Mouse (Mus musculus): ENCODE results near the gene Hist1h2bf. TPM values are rescaled to one million over a fixed set of nuclear protein-coding genes. Genes with fewer than 3 reads are reported as not detected.
"Not testable (repeated sequence)": the region's sequence is repeated elsewhere in the genome, so short reads cannot be mapped to it uniquely, and the experiment has no call there.

The Hist1h2bf gene
- 5.7 and 6.4 TPM in 2 replicates for polyA plus RNA-seq (2011; ENCODE audit: insufficient read length, low read depth, missing spikeins)

GRCm38 (mm10) chr13:23573898-23574524, at the start of gene Hist1h2bf, which contains the start of gene Hist1h2ad:
TSS of gene Hist1h2bf (minus strand) at chr13:23574196.
TSS of gene Hist1h2ad (plus strand) at chr13:23574381.
- peak; percentile 69; the same call in 1 of the 2 replicates for TF ChIP-seq POLR2A (IDR thresholded peaks at IDR 0.05; ENCODE audit: low read depth, low read length)
- H3K27ac ChIP-seq (ENCODE audit: insufficient read depth, low read length): peak within 1 kb of the TSS; percentile 92
- H3K4me3 ChIP-seq (ENCODE audit: insufficient read depth, low read length): peak within 1 kb of the TSS; percentile 49
- not testable (repeated sequence) for H3K4me1 ChIP-seq (ENCODE audit: control insufficient read depth, insufficient read depth, low read length)

DNA sequence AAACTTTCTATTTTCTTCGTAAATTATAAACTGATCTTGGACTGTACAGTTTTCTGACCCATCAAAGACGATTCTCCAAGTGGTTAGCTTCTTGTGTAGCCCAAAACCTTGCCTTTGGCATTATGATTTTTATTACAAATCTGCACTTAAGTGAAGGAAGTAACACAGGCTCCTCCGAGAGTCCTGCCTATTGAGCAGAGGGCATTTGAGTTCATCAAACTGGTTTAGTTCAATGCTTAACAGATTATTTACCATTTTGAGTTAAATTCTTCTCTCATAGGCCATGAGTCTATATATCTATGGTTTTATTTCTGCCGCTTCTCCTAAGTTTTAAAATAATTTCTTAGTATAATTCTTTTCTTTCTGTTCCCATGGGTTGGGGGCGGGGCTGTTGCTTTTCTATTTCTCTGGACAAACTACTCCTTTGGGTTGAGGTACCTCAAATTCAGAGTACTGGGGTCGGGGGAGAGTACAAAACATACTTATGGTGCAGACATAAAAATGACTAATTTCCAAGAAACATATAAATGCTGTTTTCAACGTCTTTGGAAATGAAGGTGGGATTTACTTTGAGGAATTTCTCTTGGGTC, 49.0 kb upstream of the Hist1h2bf start:
- Histone ChIP-seq H3K4me1 (ENCODE audit: control insufficient read depth, insufficient read depth, low read length) (peaks cover 3% of the 10 kb centered on the region; the same call in 1 of the 2 replicates), H3K4me3 (ENCODE audit: insufficient read depth, low read length) (peak overlapping the region; percentile 37), H3K27ac (ENCODE audit: insufficient read depth, low read length) (peak overlapping the region; percentile 53; the same call in 1 of the 2 replicates)
- no peak for TF ChIP-seq POLR2A (IDR thresholded peaks at IDR 0.05; ENCODE audit: low read depth, low read length)
- no peak for TF ChIP-seq CTCF (IDR thresholded peaks at IDR 0.05; ENCODE audit: borderline replicate concordance, insufficient read depth, low read length)

DNA sequence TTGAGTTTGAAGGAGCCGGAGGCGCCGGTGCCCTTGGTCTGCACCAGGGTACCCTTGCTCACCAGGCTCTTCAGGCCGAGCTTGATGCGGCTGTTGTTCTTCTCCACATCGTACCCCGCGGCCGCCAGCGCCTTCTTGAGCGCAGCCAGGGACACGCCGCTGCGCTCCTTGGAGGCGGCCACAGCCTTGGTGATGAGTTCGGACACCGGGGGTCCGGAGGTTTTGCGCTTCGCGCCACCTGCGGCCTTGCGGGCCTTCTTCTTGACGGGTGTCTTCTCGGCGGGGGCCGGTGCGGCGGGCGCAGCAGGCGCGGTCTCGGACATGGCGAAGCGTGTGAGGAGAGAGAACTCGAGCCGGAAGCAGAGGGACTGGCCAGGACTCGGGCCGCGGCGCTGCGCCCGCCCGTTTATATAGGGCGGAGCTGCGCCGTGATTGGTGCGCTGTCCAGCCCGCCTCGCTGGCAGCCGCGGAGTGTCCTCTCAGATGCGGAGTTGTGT, 48.2 kb upstream of the Hist1h2bf start, which contains the start of gene Hist1h1e:
Gene Hist1h1e (minus strand): TSS at position 384 of the 497 bp plus-strand sequence.
- peak within 1 kb of the TSS; percentile 86 for H3K27ac ChIP-seq (ENCODE audit: insufficient read depth, low read length)
- peak; percentile 96 for TF ChIP-seq POLR2A (IDR thresholded peaks at IDR 0.05; ENCODE audit: low read depth, low read length)
- not testable (repeated sequence) for H3K4me1 ChIP-seq (ENCODE audit: control insufficient read depth, insufficient read depth, low read length)
- H3K4me3 ChIP-seq (ENCODE audit: insufficient read depth, low read length): peak within 1 kb of the TSS; percentile 75

DNA sequence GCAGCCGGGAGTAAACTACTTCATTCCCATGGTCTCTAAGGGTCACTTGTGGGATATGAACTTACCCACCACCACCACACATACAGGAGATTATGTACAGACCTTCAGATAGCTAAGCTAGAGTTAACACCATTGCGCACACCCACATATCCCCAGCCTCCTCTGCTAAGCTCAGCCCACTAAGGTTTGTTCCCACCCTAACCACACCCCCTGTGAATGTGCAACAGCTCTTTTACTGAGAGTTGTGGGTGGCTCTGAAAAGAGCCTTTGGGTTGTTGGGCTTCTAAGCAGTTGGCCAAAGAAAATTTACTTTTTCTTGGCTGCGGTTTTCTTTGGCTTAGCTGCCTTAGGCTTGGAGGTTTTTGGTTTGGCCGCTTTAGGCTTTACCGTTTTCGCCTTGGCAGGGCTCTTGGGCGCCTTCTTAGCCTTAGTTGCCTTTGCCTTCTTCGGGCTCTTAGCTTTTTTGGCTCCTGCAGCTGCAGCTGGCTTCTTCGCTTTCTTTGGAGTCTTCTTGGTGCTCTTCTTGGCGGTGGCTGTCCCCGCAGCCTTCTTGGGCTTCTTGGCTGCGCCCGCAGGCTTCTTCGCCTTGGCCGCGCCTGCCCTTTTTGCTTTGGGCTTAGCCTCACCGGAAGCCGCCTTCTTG, 47.7 kb upstream of the Hist1h2bf start:
- Histone ChIP-seq H3K4me1 (ENCODE audit: control insufficient read depth, insufficient read depth, low read length) (peaks cover 3% of the 10 kb centered on the region; the same call in 1 of the 2 replicates), H3K27ac (ENCODE audit: insufficient read depth, low read length) (peak overlapping the region; percentile 86), H3K4me3 (ENCODE audit: insufficient read depth, low read length) (peak overlapping the region; percentile 75)
- TF ChIP-seq CTCF (IDR thresholded peaks at IDR 0.05; ENCODE audit: borderline replicate concordance, insufficient read depth, low read length) (no peak), POLR2A (IDR thresholded peaks at IDR 0.05; ENCODE audit: low read depth, low read length) (peak; percentile 81)

- Histone ChIP-seq H3K4me3 (ENCODE audit: insufficient read depth, low read length) (peak within 1 kb of the TSS; percentile 75), H3K4me1 (ENCODE audit: control insufficient read depth, insufficient read depth, low read length) (peaks cover 3% of the 10 kb centered on the region; the same call in 1 of the 2 replicates), H3K27ac (ENCODE audit: insufficient read depth, low read length) (peak within 1 kb of the TSS; percentile 86)
- no peak for TF ChIP-seq CTCF (IDR thresholded peaks at IDR 0.05; ENCODE audit: borderline replicate concordance, insufficient read depth, low read length)
- peak; percentile 86; the same call in 1 of the 2 replicates for TF ChIP-seq POLR2A (IDR thresholded peaks at IDR 0.05; ENCODE audit: low read depth, low read length)
These were observed 46.9 kb upstream of the Hist1h2bf start, which contains the start of gene Hist1h2be for GRCm38 (mm10) chr13:23620733-23621531. TSS of gene Hist1h2be (minus strand) at chr13:23621124.

DNA sequence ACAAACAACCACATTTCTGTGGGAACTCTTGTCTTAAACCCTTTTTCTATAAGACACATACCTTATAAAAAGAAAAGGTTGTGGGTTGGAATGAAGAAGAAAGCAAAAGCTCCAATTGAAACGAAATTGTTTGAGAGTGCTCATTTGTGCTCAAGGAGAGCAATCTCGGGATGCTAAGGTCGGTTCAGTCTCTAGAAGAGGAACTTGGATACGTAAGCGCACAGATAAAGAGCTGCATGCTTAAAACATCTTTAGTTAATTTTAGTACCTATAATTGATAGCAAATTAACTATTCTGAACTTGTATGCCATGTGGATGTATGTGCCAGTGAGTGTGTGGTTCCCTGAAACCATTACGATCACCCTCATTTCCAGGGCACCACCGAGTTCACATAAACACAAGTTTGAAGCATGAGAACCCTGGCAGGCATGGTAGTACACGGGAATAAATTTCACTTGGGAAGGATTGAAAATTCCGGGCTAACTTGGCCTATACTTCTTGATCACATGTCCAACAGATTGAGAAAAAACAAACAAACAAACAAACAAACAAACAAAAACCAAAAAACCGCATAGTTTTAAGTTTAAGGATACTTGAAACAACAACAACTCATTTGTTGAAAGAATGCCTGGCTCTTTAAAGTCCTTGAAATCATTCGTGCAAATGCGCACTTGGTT, 46.2 kb upstream of the Hist1h2bf start:
- peak overlapping the region; percentile 49 for H3K4me3 ChIP-seq (ENCODE audit: insufficient read depth, low read length)
- H3K27ac ChIP-seq (ENCODE audit: insufficient read depth, low read length): peak overlapping the region; percentile 66
- TF ChIP-seq POLR2A (IDR thresholded peaks at IDR 0.05; ENCODE audit: low read depth, low read length) (no peak), CTCF (IDR thresholded peaks at IDR 0.05; ENCODE audit: borderline replicate concordance, insufficient read depth, low read length) (no peak)
- peaks cover 3% of the 10 kb centered on the region; the same call in 1 of the 2 replicates for H3K4me1 ChIP-seq (ENCODE audit: control insufficient read depth, insufficient read depth, low read length)

GRCm38 (mm10) chr13:23611638-23612037, 37.6 kb upstream of the Hist1h2bf start:
- H3K27ac ChIP-seq (ENCODE audit: insufficient read depth, low read length): no peak overlapping the region
- H3K4me3 ChIP-seq (ENCODE audit: insufficient read depth, low read length): no peak overlapping the region
- TF ChIP-seq CTCF (IDR thresholded peaks at IDR 0.05; ENCODE audit: borderline replicate concordance, insufficient read depth, low read length) (no peak), POLR2A (IDR thresholded peaks at IDR 0.05; ENCODE audit: low read depth, low read length) (no peak)
- no peaks in the 10 kb centered on the region for H3K4me1 ChIP-seq (ENCODE audit: control insufficient read depth, insufficient read depth, low read length)

DNA sequence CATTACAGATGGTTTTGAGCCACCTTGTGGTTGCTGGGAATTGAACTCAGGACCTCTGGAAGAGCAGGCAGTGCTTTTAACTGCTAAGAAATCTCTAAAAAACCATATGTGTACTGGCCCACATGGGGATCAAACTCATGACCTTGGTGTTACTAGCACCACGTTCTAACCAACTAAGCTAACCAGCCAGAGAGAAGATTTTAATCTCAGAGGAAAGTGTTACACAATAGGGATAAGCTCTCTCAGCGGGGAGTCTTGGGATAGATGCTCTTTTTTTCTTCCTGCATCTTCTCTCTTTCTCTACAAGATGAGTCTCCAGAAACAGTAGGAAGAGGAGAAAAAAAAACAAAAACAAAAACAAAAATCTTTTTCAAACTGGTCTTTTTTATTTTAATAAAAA, 36.4 kb upstream of the Hist1h2bf start:
- Histone ChIP-seq H3K4me1 (ENCODE audit: control insufficient read depth, insufficient read depth, low read length) (no peaks in the 10 kb centered on the region), H3K4me3 (ENCODE audit: insufficient read depth, low read length) (no peak overlapping the region), H3K27ac (ENCODE audit: insufficient read depth, low read length) (no peak overlapping the region)
- TF ChIP-seq POLR2A (IDR thresholded peaks at IDR 0.05; ENCODE audit: low read depth, low read length) (no peak), CTCF (IDR thresholded peaks at IDR 0.05; ENCODE audit: borderline replicate concordance, insufficient read depth, low read length) (no peak)

DNA sequence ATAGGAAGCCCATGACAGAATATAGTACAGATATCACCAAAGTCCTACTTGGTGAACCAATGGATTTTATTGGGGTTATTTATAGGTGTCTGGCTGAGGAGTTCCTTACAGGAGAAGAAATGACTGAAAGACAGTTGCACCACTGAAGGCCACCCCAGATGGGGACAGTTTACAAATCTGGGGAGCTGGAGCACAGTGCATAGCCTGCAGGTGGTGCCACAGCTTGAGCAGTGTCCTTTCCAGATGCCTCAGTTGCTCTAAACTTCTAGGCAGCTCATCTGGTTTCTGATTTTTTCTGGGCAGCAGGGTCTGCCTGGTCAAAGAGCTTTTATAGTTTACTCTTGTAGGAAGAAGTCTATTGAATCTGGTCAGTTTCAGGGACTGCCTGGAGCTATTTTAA, 35.8 kb upstream of the Hist1h2bf start:
- Histone ChIP-seq H3K4me3 (ENCODE audit: insufficient read depth, low read length) (no peak overlapping the region), H3K27ac (ENCODE audit: insufficient read depth, low read length) (no peak overlapping the region), H3K4me1 (ENCODE audit: control insufficient read depth, insufficient read depth, low read length) (no peaks in the 10 kb centered on the region)
- TF ChIP-seq CTCF (IDR thresholded peaks at IDR 0.05; ENCODE audit: borderline replicate concordance, insufficient read depth, low read length) (no peak), POLR2A (IDR thresholded peaks at IDR 0.05; ENCODE audit: low read depth, low read length) (no peak)
